Mouse (Mus musculus): ENCODE results near the gene 1700016H13Rik. TPM values are rescaled to one million over a fixed set of nuclear protein-coding genes. Genes with fewer than 3 reads are reported as not detected.

1700016H13Rik gene
- polyA plus RNA-seq, 1 experiment from 2014 or later, result 0.49 TPM

DNA sequence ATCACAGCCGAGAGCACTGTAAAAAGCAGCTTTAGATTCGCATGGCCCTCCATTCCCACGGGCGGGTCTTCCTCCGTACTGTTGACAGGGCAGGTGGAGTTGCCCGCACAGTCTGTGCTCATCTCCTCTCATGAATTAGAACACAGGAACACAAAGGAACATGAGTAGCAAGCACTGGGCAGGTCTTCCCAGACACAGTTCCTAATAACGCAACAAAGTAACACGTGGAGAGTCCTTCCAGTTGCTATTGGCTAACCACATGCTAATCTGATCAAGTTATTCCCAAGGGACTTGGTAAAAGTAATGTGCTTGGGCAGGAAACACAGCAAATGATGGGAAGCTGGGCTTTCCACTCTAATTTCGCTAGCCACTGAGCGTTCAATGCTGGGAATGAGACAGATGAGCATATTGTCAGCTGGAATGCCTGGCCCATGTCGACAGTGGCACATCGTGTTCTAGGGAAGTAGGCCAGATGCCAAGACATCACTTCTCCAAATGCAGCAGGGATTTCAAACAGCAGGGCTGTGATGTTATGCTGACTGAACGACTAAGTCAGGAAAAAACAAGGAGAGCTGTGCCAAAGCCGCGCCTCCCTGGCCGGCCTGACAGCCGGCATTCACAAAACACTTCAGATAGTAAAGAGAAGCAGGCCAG, 26.6 kb downstream of the 1700016H13Rik start, which contains the start of gene Slc10a6:
Slc10a6 (minus strand) TSS at position 293 of the 654 bp plus-strand sequence.
- Histone ChIP-seq H3K36me3 (ENCODE audit: control insufficient read depth, insufficient read depth, low read length) (no peaks in the 10 kb centered on the region), H3K27me3 (replicated peaks; ENCODE audit: control insufficient read depth, insufficient read depth, low read length) (no peaks in the 10 kb centered on the region), H3K4me2 (ENCODE audit: low read length) (no peak within 1 kb of the TSS), H3K9me3 (ENCODE audit: control insufficient read depth, low read length) (no peaks in the 10 kb centered on the region), H3K27ac (ENCODE audit: low read depth) (peak within 1 kb of the TSS; percentile 33; the same call in 1 of the 2 replicates), H3K4me1 (replicated peaks; ENCODE audit: control insufficient read depth, insufficient read depth, low read length) (no peaks in the 10 kb centered on the region; the same call in 1 of the 2 replicates), H3K4me3 (ENCODE audit: low read depth, low read length) (no peak within 1 kb of the TSS), H3K9ac (ENCODE audit: low read length) (no peak within 1 kb of the TSS)
- DNase-seq (ENCODE audit: low spot score) (peak; percentile 73), ATAC-seq (replicated peaks; ENCODE audit: low FRiP score, low TSS enrichment, low read depth) (peak; percentile 64; the same call in 1 of the 2 replicates)
- WGBS, result 47% methylated on average over 17 of the region's 17 CpGs

DNA sequence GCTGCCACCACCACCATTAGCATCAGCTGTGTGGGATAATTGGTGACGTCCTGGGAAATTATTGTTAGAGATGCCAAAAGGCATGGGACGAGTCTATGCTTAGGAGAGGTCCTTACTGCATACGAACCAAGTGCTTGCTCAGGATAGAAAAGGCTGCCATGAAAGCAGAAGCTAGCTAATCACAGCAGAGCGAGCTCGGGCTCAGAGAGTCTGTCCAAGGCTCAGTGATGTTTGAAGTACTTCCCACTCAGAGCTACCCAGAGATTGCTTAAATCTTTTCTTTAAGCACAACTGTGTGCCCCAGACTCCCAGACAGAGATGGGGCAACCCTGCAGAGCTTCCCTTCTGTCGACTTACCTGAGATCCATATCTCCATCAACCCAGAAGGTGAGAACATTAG, 27.3 kb downstream of the 1700016H13Rik start:
- H3K9me3 ChIP-seq (ENCODE audit: control insufficient read depth, low read length), result no peaks in the 10 kb centered on the region
- ATAC-seq (replicated peaks; ENCODE audit: low FRiP score, low TSS enrichment, low read depth) (no peak), DNase-seq (ENCODE audit: low spot score) (no peak)
- no peaks in the 10 kb centered on the region for H3K36me3 ChIP-seq (ENCODE audit: control insufficient read depth, insufficient read depth, low read length)
- H3K27me3 ChIP-seq (replicated peaks; ENCODE audit: control insufficient read depth, insufficient read depth, low read length), result no peaks in the 10 kb centered on the region
- H3K9ac ChIP-seq (ENCODE audit: low read length), result no peak overlapping the region
- H3K4me3 ChIP-seq (ENCODE audit: low read depth, low read length), result no peak overlapping the region
- H3K27ac ChIP-seq (ENCODE audit: low read depth), result no peak overlapping the region
- 86% methylated on average over 6 of the region's 6 CpGs for WGBS
- no peaks in the 10 kb centered on the region; the same call in 1 of the 2 replicates for H3K4me1 ChIP-seq (replicated peaks; ENCODE audit: control insufficient read depth, insufficient read depth, low read length)
- no peak overlapping the region for H3K4me2 ChIP-seq (ENCODE audit: low read length)

DNA sequence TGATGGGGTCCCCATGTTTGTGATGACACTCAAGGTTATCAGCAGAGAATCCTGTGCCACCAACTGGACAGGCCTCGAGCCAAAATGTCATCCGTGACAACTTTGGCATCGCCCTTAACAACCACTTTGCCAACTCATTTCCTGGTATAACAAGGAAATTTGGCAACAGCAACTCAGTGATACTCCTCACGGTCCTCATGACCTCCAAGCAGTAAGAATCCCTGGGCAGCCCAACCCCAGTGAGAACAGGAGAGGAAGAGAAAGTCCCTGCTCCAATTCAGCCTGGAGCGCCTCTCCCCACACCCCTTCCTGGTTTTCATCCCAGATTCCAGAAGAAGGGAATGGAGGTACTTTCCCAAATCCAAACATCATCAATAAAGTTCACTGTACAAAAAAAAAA, 31.0 kb downstream of the 1700016H13Rik start:
- no peak overlapping the region for H3K4me3 ChIP-seq (ENCODE audit: low read depth, low read length)
- H3K4me2 ChIP-seq (ENCODE audit: low read length), result no peak overlapping the region
- no peaks in the 10 kb centered on the region for H3K27me3 ChIP-seq (replicated peaks; ENCODE audit: control insufficient read depth, insufficient read depth, low read length)
- no peaks in the 10 kb centered on the region for H3K9me3 ChIP-seq (ENCODE audit: control insufficient read depth, low read length)
- H3K27ac ChIP-seq (ENCODE audit: low read depth), result no peak overlapping the region
- no peak for ATAC-seq (replicated peaks; ENCODE audit: low FRiP score, low TSS enrichment, low read depth)
- DNase-seq (ENCODE audit: low spot score), result no peak
- H3K9ac ChIP-seq (ENCODE audit: low read length), result no peak overlapping the region
- no peaks in the 10 kb centered on the region for H3K36me3 ChIP-seq (ENCODE audit: control insufficient read depth, insufficient read depth, low read length)
- 93% methylated on average over 5 of the region's 5 CpGs for WGBS
- peaks cover 6% of the 10 kb centered on the region for H3K4me1 ChIP-seq (replicated peaks; ENCODE audit: control insufficient read depth, insufficient read depth, low read length)

- ATAC-seq (replicated peaks; ENCODE audit: low FRiP score, low TSS enrichment, low read depth), result no peak
- Histone ChIP-seq H3K4me3 (ENCODE audit: low read depth, low read length) (no peak overlapping the region), H3K27me3 (replicated peaks; ENCODE audit: control insufficient read depth, insufficient read depth, low read length) (no peaks in the 10 kb centered on the region), H3K4me2 (ENCODE audit: low read length) (no peak overlapping the region), H3K9me3 (ENCODE audit: control insufficient read depth, low read length) (no peaks in the 10 kb centered on the region), H3K4me1 (replicated peaks; ENCODE audit: control insufficient read depth, insufficient read depth, low read length) (peaks cover 6% of the 10 kb centered on the region), H3K9ac (ENCODE audit: low read length) (no peak overlapping the region), H3K36me3 (ENCODE audit: control insufficient read depth, insufficient read depth, low read length) (no peaks in the 10 kb centered on the region), H3K27ac (ENCODE audit: low read depth) (no peak overlapping the region)
- WGBS, result 82% methylated on average over 5 of the region's 5 CpGs
- DNase-seq (ENCODE audit: low spot score), result no peak
Measured at GRCm38 (mm10) chr5:103622321-103622720, 33.5 kb downstream of the 1700016H13Rik start.

- Histone ChIP-seq H3K9me3 (ENCODE audit: control insufficient read depth, low read length) (no peaks in the 10 kb centered on the region), H3K27me3 (replicated peaks; ENCODE audit: control insufficient read depth, insufficient read depth, low read length) (no peaks in the 10 kb centered on the region), H3K36me3 (ENCODE audit: control insufficient read depth, insufficient read depth, low read length) (no peaks in the 10 kb centered on the region), H3K4me3 (ENCODE audit: low read depth, low read length) (no peak overlapping the region), H3K9ac (ENCODE audit: low read length) (no peak overlapping the region), H3K4me1 (replicated peaks; ENCODE audit: control insufficient read depth, insufficient read depth, low read length) (peaks cover 6% of the 10 kb centered on the region), H3K4me2 (ENCODE audit: low read length) (no peak overlapping the region), H3K27ac (ENCODE audit: low read depth) (no peak overlapping the region)
- WGBS, result 61% methylated on average over 12 of the region's 12 CpGs
- no peak for DNase-seq (ENCODE audit: low spot score)
- no peak for ATAC-seq (replicated peaks; ENCODE audit: low FRiP score, low TSS enrichment, low read depth)
Measured at GRCm38 (mm10) chr5:103620301-103620973, 35.4 kb downstream of the 1700016H13Rik start.

- H3K9me3 ChIP-seq (ENCODE audit: control insufficient read depth, low read length), result no peaks in the 10 kb centered on the region
- ATAC-seq (replicated peaks; ENCODE audit: low FRiP score, low TSS enrichment, low read depth) (no peak), DNase-seq (ENCODE audit: low spot score) (no peak)
- no peak overlapping the region for H3K27ac ChIP-seq (ENCODE audit: low read depth)
- H3K4me1 ChIP-seq (replicated peaks; ENCODE audit: control insufficient read depth, insufficient read depth, low read length), result peaks cover 6% of the 10 kb centered on the region
- H3K4me2 ChIP-seq (ENCODE audit: low read length), result no peak overlapping the region
- no peaks in the 10 kb centered on the region for H3K36me3 ChIP-seq (ENCODE audit: control insufficient read depth, insufficient read depth, low read length)
- no peaks in the 10 kb centered on the region for H3K27me3 ChIP-seq (replicated peaks; ENCODE audit: control insufficient read depth, insufficient read depth, low read length)
- no peak overlapping the region for H3K4me3 ChIP-seq (ENCODE audit: low read depth, low read length)
- no peak overlapping the region for H3K9ac ChIP-seq (ENCODE audit: low read length)
- WGBS, result 76% methylated on average over 9 of the region's 9 CpGs
Measured at GRCm38 (mm10) chr5:103617191-103617590, 38.6 kb downstream of the 1700016H13Rik start.

DNA sequence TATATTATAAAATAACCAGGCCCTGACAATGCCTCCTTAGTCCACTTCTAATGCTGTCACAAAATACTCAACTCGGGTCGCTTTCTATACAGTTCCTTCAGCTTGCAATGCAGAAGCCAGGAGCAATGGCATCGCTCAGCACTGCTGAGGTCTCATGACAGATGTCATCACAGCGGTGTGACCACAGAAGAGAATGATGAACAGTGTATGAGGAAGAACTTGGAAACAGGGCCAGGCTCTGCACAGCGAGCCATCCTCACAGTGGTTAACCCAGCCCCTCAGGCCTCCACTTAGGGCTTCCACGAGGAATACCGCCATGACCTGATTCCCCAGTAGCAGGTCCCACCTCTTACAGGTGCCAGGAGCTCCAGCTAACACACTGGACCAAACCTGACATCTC, 41.5 kb downstream of the 1700016H13Rik start:
- Histone ChIP-seq H3K4me3 (ENCODE audit: low read depth, low read length) (no peak overlapping the region), H3K9ac (ENCODE audit: low read length) (no peak overlapping the region), H3K4me1 (replicated peaks; ENCODE audit: control insufficient read depth, insufficient read depth, low read length) (no peaks in the 10 kb centered on the region), H3K27me3 (replicated peaks; ENCODE audit: control insufficient read depth, insufficient read depth, low read length) (no peaks in the 10 kb centered on the region), H3K36me3 (ENCODE audit: control insufficient read depth, insufficient read depth, low read length) (no peaks in the 10 kb centered on the region), H3K27ac (ENCODE audit: low read depth) (no peak overlapping the region), H3K4me2 (ENCODE audit: low read length) (no peak overlapping the region), H3K9me3 (ENCODE audit: control insufficient read depth, low read length) (no peaks in the 10 kb centered on the region)
- ATAC-seq (replicated peaks; ENCODE audit: low FRiP score, low TSS enrichment, low read depth) (no peak), DNase-seq (ENCODE audit: low spot score) (no peak)
- WGBS, result 87% methylated on average over 7 of the region's 7 CpGs

DNA sequence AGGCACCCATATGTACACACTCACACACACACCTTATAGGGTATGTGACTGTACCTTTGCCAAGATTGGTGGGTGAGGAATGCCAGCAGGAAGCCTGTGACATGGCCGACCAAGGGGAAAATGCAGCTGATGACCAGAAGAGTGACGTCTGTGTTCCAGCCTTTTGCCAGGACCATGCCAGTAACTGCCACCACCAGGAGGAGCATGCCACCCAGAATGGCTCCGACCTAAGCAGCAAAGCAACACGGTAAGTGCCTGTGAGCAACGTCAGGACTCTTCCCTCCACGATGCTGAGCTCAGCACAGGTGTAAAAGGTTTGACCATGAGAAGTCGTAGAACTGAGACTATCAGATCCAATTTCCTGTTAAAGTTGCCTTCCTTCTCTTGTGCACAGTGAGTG, 43.5 kb downstream of the 1700016H13Rik start:
- H3K36me3 ChIP-seq (ENCODE audit: control insufficient read depth, insufficient read depth, low read length), result no peaks in the 10 kb centered on the region
- ATAC-seq (replicated peaks; ENCODE audit: low FRiP score, low TSS enrichment, low read depth) (no peak), DNase-seq (ENCODE audit: low spot score) (no peak)
- no peak overlapping the region for H3K9ac ChIP-seq (ENCODE audit: low read length)
- no peaks in the 10 kb centered on the region for H3K27me3 ChIP-seq (replicated peaks; ENCODE audit: control insufficient read depth, insufficient read depth, low read length)
- no peak overlapping the region for H3K4me2 ChIP-seq (ENCODE audit: low read length)
- no peaks in the 10 kb centered on the region for H3K9me3 ChIP-seq (ENCODE audit: control insufficient read depth, low read length)
- H3K4me1 ChIP-seq (replicated peaks; ENCODE audit: control insufficient read depth, insufficient read depth, low read length), result no peaks in the 10 kb centered on the region
- H3K27ac ChIP-seq (ENCODE audit: low read depth), result no peak overlapping the region
- no peak overlapping the region for H3K4me3 ChIP-seq (ENCODE audit: low read depth, low read length)
- 86% methylated on average over 7 of the region's 7 CpGs for WGBS
